Mouse (Mus musculus): ENCODE data around the gene Ring1.
"Not testable (repeated sequence)": the region's sequence is repeated elsewhere in the genome, so short reads cannot be mapped to it uniquely, and the experiment has no call there.

The Ring1 gene

DNA sequence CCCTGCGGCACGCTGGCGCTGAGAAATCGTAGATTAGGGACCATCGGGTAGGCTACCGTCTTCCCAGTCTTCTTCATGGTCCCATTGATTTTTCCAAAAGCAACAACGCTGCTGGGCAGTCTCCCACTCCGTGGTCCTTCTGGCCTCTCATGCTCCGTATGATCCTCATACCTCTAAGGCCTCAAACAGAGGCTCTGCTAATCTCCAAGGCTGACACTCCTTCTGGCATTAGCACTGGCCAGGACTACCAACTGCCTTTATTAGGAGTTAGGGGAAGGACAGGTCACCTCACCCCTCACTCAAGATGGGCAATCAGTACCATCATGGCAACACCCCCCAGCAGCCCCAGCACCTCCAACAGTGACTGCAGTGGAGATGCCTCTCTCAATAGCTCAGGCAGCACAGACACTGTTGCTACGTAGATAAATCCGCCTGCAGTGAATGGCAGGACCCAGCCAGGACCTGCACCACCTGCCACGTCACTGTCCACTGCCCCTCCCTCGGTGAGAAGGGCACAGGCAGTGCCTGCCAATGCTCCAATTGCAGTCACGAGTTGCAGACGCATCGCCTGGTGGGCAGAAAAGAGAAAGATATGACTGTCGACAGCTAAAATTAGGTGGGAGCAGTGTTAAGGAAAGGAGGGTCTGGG is 4.1 kb upstream of the Ring1 start:
- no peak for DNase-seq (ENCODE audit: low spot score in 2 of 2)

DNA sequence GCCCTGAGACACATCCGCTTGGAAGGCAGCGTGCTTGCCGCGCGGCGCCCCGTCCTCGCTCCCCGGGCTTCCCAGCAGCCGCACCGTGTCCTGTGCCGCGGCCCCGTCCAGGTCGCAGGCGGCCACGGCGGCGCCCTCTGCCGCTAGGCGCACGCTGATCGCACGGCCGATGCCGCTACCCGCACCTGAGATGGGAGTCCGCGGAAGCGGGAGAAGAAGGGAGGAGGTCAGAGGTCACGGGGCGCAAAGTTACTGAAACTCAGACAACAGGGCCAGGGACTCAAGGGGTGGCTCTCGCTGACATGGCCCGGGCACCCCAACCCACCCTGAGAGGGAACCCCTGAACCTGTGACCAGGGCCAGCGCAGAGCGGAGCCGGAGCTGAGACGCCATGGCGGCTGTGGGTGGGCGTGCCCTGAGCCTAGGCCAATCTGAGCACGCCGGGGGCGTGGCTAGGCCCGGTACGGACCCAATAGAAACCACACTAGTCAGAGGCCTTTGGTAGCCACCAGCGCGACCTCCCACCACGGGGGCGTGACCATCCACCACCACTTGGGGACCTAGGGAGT is 3.3 kb upstream of the Ring1 start, which contains the start of gene H2-Ke6:
H2-Ke6 (minus strand) TSS at position 405 of the 568 bp plus-strand sequence.
- DNase-seq (ENCODE audit: low spot score in 2 of 2): peak; percentile 89 to 93

- no peak for DNase-seq (ENCODE audit: low spot score in 2 of 2)
Observed at GRCm38 (mm10) chr17:34026917-34027655, 2.6 kb upstream of the Ring1 start.

DNA sequence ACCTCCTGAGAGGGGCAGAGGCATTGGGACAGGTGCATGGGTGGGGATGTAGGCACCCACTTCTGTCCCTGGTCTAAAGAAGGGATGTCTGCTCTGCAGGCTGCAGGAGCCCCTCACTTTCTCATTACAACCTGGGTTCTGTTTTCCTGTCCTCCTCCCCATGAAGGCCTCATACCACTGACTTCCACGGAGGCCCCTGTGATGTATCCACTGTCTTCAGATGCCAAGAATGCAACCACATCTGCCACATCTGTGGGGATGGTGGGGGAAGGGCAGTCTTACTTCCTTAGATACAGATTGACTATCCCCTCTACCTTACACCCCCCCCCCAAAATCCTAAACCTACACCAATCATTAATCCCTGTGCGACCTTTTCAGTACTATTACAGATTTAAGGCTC is 1.7 kb upstream of the Ring1 start:
- DNase-seq (ENCODE audit: low spot score in 2 of 2): no peak

- no peak for DNase-seq (ENCODE audit: low spot score in 2 of 2)
Observed at GRCm38 (mm10) chr17:34025756-34026151, 1.3 kb upstream of the Ring1 start.

DNA sequence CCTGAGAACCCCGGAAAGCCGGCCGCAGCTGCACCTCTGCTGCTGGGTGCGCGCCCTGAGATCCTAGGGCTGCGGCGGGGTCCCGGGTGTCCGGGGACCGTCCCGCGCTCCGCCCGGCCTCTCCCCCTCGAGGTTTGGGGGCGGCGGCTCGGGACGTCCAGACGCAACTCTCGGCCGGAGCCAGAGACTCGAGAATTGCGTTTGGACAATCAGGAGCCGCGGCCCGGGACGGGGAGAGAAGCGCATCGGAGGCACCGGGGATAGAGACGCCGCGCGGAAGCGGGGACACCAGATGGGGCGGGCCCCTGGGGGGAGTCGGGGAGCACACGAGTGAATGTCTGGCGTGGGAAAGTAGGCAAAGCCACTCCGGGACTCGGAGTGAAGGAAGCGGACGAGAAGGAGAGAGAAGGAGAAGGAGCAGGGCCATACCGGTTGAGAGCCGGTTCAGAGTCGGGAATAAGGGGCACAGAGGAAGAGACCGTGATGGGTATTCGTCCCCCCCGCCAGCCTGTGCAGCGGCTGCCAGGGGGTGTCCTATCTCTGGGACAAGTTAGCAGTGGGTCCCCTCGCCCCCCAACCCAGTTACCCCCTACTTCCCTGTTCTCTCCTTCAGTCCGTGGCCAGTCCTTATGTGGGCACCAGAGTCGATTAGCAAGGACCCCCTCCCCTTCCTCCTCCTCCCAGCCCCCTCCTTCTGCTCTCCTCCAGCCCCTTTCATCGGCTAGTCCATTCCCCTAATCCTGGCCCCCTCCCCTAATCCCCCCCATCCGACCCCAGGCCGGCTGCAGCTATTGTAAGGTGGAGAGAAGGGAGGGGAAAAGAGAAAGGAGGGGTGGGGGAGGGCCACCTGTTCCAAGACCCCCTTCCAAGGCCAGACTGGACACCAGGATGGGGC is 628 bp upstream of the Ring1 start:
- DNase-seq (ENCODE audit: low spot score in 2 of 2): no peak

- no peak for DNase-seq (ENCODE audit: low spot score in 2 of 2)
Observed at GRCm38 (mm10) chr17:34023678-34024077, 802 bp downstream of the Ring1 start.

GRCm38 (mm10) chr17:34022987-34023386 is 1.5 kb downstream of the Ring1 start:
- no peak for DNase-seq (ENCODE audit: low spot score in 2 of 2)

GRCm38 (mm10) chr17:34022414-34022783 is 2.1 kb downstream of the Ring1 start:
- no peak for DNase-seq (ENCODE audit: low spot score in 2 of 2)

- DNase-seq (ENCODE audit: low spot score in 2 of 2): no peak
Observed at GRCm38 (mm10) chr17:34021539-34022413, 2.7 kb downstream of the Ring1 start.

DNA sequence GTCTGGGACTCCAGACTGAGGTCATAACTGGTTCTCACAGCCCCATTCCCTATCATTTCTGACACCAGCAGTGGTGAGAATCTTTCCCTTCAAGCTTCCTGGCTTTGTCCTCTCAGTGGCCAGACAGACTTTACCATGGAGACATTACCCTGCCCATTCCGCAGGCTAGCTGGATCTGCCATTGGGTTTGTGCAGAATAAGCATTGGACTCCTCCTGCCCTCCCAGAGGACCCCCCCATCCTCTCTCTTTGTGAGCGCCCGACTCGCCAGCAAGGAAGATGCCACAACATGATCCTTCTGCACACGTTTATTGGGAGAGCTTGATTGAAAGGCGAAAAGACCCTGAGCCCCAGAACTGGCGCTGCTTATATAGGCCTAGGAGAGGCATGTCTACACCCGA is 11.0 kb downstream of the Ring1 start:
- no peak for DNase-seq (ENCODE audit: low spot score in 2 of 2)

DNA sequence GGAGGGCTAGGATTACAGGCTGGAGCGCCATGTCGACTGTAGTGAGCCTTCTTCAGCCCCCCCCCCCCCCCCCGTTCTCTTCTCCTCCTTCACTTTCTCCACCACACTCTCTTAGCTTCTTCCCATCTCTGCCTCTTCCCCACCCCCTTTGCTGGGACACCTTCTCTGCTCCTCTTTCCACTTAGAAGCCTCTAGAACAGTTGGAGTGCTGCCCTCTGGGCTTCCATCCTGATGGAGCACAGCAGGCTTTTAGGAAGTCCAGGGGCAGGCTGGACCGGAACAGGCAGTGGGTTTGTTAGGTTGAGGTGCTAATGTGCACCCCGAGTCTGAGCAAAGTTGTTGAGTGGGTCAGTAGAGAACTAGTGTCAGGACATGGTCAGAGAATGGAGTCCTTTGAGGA is 14.3 kb downstream of the Ring1 start:
- DNase-seq (ENCODE audit: low spot score in 2 of 2): no peak

DNA sequence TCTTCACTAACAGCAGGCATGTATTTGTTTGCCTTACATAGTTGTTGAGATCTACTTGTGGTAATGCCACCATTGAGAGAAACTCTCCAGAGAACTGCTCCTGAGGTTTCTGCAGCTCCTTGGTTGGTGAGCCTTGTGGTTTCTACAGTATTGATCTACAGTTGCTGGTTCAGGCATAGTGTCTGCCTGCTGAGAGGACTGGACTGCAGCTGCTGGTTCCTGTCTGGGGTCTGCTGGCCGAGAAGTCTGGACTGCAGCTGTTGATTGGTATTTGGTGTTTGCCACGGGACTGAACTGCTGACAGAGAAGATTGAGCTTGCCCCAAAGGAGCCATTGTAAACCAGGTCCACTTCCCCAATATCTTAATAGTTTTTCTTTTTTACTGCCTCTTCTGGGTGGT is 17.9 kb downstream of the Ring1 start:
- DNase-seq (ENCODE audit: low spot score in 2 of 2): no peak

GRCm38 (mm10) chr17:34003426-34003825 is 21.1 kb downstream of the Ring1 start:
- DNase-seq (ENCODE audit: low spot score in 2 of 2): no peak

GRCm38 (mm10) chr17:34000796-34001195 is 23.7 kb downstream of the Ring1 start:
- DNase-seq (ENCODE audit: low spot score in 2 of 2): not testable (repeated sequence)

DNA sequence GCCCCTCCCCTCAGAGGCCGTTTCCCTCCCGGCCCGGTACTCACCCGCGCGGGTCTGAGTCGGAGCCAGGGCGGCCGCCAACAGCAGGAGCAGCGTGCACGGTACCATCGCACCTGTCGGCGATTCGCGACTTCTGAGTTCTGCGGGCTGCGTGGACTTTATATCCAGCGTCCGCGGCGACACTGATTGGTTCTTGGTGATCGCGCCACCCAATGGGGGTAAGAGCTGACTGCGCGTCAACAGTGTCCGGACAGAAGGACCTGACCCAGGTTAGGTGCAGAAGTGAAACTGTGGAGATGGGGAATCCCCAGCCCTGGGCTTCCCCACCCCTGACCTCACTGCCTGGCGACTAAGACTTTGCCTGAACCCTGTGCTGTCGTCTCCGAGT is 24.3 kb downstream of the Ring1 start, which contains the start of gene H2-K1:
H2-K1 (minus strand) TSS at position 198 of the 388 bp plus-strand sequence.
- DNase-seq (ENCODE audit: low spot score in 2 of 2): peak; percentile 90 to 91

DNA sequence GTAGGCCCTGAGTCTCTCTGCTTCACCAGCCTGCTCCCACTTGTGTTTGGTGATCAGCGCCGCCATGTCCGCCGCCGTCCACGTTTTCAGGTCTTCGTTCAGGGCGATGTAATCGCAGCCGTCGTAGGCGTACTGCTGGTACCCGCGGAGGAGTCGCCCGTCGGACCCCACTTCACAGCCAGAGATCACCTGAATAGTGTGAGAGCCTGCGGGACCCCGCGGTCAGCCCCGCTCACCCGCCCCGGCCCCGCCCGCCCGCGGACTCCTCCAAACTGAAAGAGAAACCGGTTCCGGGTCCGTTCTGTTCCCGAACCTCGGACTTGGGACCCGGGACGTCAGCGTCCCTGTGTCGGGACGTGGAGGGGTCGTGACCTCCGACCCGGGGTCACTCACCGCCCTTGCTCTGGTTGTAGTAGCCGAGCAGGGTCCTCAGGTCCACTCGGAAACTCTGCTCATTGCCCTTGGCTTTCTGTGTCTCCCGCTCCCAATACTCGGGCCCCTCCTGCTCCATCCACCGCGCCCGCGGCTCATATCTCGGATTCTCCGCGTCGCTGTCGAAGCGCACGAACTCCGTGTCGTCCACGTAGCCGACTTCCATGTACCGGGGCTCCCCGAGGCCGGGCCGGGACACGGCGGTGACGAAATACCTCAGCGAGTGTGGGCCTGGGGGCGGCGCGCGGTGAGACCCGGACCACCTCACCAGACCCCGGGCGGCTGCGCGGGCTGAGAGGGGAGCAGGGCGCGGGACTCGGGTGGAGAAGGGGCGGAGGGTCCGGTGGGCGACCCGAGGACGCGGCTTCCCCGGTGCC is 24.9 kb downstream of the Ring1 start:
- DNase-seq (ENCODE audit: low spot score in 2 of 2): no peak

GRCm38 (mm10) chr17:33998697-33999096 is 25.8 kb downstream of the Ring1 start:
- DNase-seq (ENCODE audit: low spot score in 2 of 2): not testable (repeated sequence)

DNA sequence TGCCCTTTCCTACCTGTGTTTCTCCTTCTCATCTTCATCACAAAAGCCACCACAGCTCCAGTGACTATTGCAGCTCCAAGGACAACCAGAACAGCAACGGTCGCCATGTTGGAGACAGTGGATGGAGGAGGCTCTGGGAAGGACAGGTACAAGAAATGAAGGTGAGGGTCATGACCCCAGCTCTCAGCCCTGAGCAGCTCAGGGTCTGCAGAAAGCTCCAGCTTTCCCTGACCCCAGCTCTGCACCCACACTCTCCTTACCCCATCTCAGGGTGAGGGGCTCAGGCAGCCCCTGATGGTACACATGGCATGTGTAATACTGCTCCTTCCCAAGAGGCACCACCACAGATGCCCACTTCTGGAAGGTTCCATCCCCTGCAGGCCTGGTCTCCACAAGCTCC is 27.5 kb downstream of the Ring1 start:
- not testable (repeated sequence) for DNase-seq (ENCODE audit: low spot score in 2 of 2)

- DNase-seq (ENCODE audit: low spot score in 2 of 2): no peak
Observed at GRCm38 (mm10) chr17:33995651-33996050, 28.8 kb downstream of the Ring1 start.

Data from urinary bladder, adult 18-20 months (tissue).